Mouse (Mus musculus) G1E (cell line): ENCODE results near the gene Sympk.

ENCODE experiments used
- CTCF ChIP-seq: IDR thresholded peaks from 2 replicates; pipeline ENCODE4 v1.5.1; 2012; ENCODE audit warnings: low read depth, low read length, inconsistent platforms, mixed read lengths
- GATA1 ChIP-seq: IDR thresholded peaks from 2 replicates; pipeline ENCODE4 v1.6.1; 2012; ENCODE audit warnings: borderline replicate concordance, low read length, inconsistent platforms, mixed read lengths

DNA sequence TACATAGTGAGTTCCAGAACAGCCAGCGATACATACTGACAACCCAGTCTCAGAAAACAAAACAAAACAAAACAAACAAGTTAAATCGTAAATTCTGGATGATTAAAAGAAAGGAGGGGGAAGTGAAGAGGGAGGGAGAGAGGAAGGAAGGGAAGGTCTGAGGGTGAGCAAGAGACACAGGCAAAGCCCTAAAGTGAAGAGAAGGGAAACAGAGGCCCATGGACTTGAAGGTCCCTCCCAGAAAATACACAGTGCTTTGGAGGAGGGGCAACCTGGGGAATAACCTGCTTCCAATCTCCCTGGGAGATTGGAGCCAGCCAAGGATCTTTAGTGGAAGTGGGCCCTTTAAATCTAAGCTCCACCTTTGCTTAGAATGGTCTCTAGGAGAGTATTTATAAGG, 37.1 kb upstream of the Sympk start, which contains the start of gene Nanos2:
- no peak for TF ChIP-seq GATA1
- TF ChIP-seq CTCF: no peak
